Comparison of ENCODE assay signal across 7 mouse cellular contexts in genomic region chr11:32342770-32343191, GRCm38 (mm10). TPM values are rescaled to one million over a fixed set of nuclear protein-coding genes. Genes with fewer than 3 reads are reported as not detected.
DNase-seq lines count a peak whose midpoint lies in the region; ATAC-seq and TF ChIP-seq lines count a peak whose summit lies in the region.

No protein-coding gene starts in this region.

- peak; percentile 90 for TF ChIP-seq CTCF in liver, postnatal 0 days (IDR thresholded peaks at IDR 0.05; ENCODE audit: low read depth)
- TF ChIP-seq CTCF in thymus, adult 2 months (IDR thresholded peaks at IDR 0.05; ENCODE audit: borderline replicate concordance, control insufficient read depth, extremely low read depth, insufficient read depth, low read length, poor library complexity): peak; percentile 94

- H3K4me2 ChIP-seq in kidney, embryonic 16.5 days (replicated peaks; ENCODE audit: low read depth, low read length): no peak overlapping the region
- no peak overlapping the region for H3K4me2 ChIP-seq in liver, postnatal 0 days (ENCODE audit: low read depth, low read length)

- 24% methylated on average over 2 of the region's 2 CpGs for WGBS in kidney, embryonic 16.5 days
- WGBS in liver, postnatal 0 days (ENCODE audit: insufficient replicate concordance): 13% methylated on average over 2 of the region's 2 CpGs
- 20% methylated on average over 2 of the region's 2 CpGs for WGBS in thymus, adult 2 months

- H3K4me3 ChIP-seq in kidney, embryonic 16.5 days (ENCODE audit: low read length): no peak overlapping the region
- no peak overlapping the region for H3K4me3 ChIP-seq in liver, postnatal 0 days (ENCODE audit: low read depth, low read length)
- H3K4me3 ChIP-seq in thymus, adult 2 months (ENCODE audit: control insufficient read depth, insufficient read depth, low read length): no peak overlapping the region

- H3K27ac ChIP-seq in kidney, embryonic 16.5 days (ENCODE audit: low read length): no peak overlapping the region
- no peak overlapping the region for H3K27ac ChIP-seq in liver, postnatal 0 days (ENCODE audit: low read depth)
- H3K27ac ChIP-seq in thymus, adult 2 months (ENCODE audit: control insufficient read depth, insufficient read depth, low read length): no peak overlapping the region

- TF ChIP-seq EP300 in liver, postnatal 0 days (IDR thresholded peaks at IDR 0.05; ENCODE audit: low read depth): no peak

- no peaks in the 10 kb centered on the region for H3K9me3 ChIP-seq in kidney, embryonic 16.5 days (ENCODE audit: low read length)
- no peaks in the 10 kb centered on the region for H3K9me3 ChIP-seq in liver, postnatal 0 days (ENCODE audit: low read length)

- no peak for ATAC-seq in kidney, embryonic 16.5 days (ENCODE audit: low FRiP score, low TSS enrichment)
- ATAC-seq in CD4-positive, CD25-positive, alpha-beta regulatory T cell, adult 4 months: peak; percentile 43
- ATAC-seq in liver, postnatal 0 days: peak; percentile 10; the same call in 1 of the 2 replicates

- peaks cover 21% of the 10 kb centered on the region for H3K4me1 ChIP-seq in kidney, embryonic 16.5 days (ENCODE audit: insufficient read depth, low read length)
- peaks cover 6% of the 10 kb centered on the region for H3K4me1 ChIP-seq in liver, postnatal 0 days (ENCODE audit: insufficient read depth)
- H3K4me1 ChIP-seq in thymus, adult 2 months (replicated peaks; ENCODE audit: control insufficient read depth, insufficient read depth, low read length): no peaks in the 10 kb centered on the region

- H3K36me3 ChIP-seq in kidney, embryonic 16.5 days (ENCODE audit: insufficient read depth, low read length): no peaks in the 10 kb centered on the region
- H3K36me3 ChIP-seq in liver, postnatal 0 days (replicated peaks; ENCODE audit: insufficient read depth, low read length): no peaks in the 10 kb centered on the region
- H3K36me3 ChIP-seq in thymus, adult 2 months (ENCODE audit: control insufficient read depth, insufficient read depth, low read length): no peaks in the 10 kb centered on the region

- no peak for TF ChIP-seq POLR2A in thymus, adult 2 months (IDR thresholded peaks at IDR 0.05; ENCODE audit: control insufficient read depth, extremely low read depth, insufficient read depth, low read length, poor library complexity)

- no peak overlapping the region for H3K9ac ChIP-seq in kidney, embryonic 16.5 days (replicated peaks; ENCODE audit: low read length)
- no peak overlapping the region for H3K9ac ChIP-seq in liver, postnatal 0 days (replicated peaks)

- no peaks in the 10 kb centered on the region; the same call in 1 of the 2 replicates for H3K27me3 ChIP-seq in kidney, embryonic 16.5 days (ENCODE audit: insufficient read depth, low read length)
- H3K27me3 ChIP-seq in liver, postnatal 0 days (ENCODE audit: insufficient read depth, low read length): peaks cover 11% of the 10 kb centered on the region
- no peaks in the 10 kb centered on the region; the same call in 1 of the 2 replicates for H3K27me3 ChIP-seq in thymus, adult 2 months (ENCODE audit: control insufficient read depth, insufficient read depth, low read length)

- peak; percentile 37 for DNase-seq in kidney, adult 9 months
- peak; percentile 65 for DNase-seq in 416B (ENCODE audit: low read depth)
- DNase-seq in c-Kit-positive CD71-positive TER-119-positive erythroid progenitor cells, embryonic 14.5 days (ENCODE audit: low spot score): peak; percentile 42
- DNase-seq in liver, postnatal 0 days: peak; percentile 68
- peak; percentile 61 for DNase-seq in thymus, adult 2 months

RNA-seq across cellular contexts. Expression of gene Sh3pxd2b, which starts 4.8 kb away (rescaled TPM):
- 17.7 and 20.8 TPM in 2 replicates for polyA plus RNA-seq in kidney, embryonic 16.5 days (2015; fragmentation: Nextera tagmentation; extraction: Ambion mirVana)
- under 1 TPM in 1 of 2 experiments, not detected in 1; 0.28 TPM for polyA plus RNA-seq in CD4-positive, CD25-positive, alpha-beta regulatory T cell, adult 4 months (2017; shearing (Covaris generic))
- polyA plus RNA-seq in liver, postnatal 0 days (2015; fragmentation: Nextera tagmentation; extraction: Ambion mirVana): 0.49 and 0.79 TPM in 2 replicates
- polyA plus RNA-seq in thymus, adult 2 months (2012; rRNA removed): 6.8 and 7.5 TPM in 2 replicates

RNA-seq across cellular contexts. Expression of gene Hbq1a, which starts 42.9 kb away (rescaled TPM):
- 0.37 and 0.78 TPM in 2 replicates for polyA plus RNA-seq in kidney, embryonic 16.5 days (2015; fragmentation: Nextera tagmentation; extraction: Ambion mirVana)
- not detected for polyA plus RNA-seq in CD4-positive, CD25-positive, alpha-beta regulatory T cell, adult 4 months (2017; shearing (Covaris generic))
- 3.0 and 4.4 TPM in 2 replicates for polyA plus RNA-seq in liver, postnatal 0 days (2015; fragmentation: Nextera tagmentation; extraction: Ambion mirVana)
- polyA plus RNA-seq in thymus, adult 2 months (2012; rRNA removed): 0.27 TPM in 1 of 2 replicates, not detected in the other

RNA-seq across cellular contexts. Expression of gene Hba-a2, which starts 46.5 kb away (rescaled TPM):
- 10,418 and 11,416 TPM in 2 replicates for polyA plus RNA-seq in kidney, embryonic 16.5 days (2015; fragmentation: Nextera tagmentation; extraction: Ambion mirVana)
- polyA plus RNA-seq in CD4-positive, CD25-positive, alpha-beta regulatory T cell, adult 4 months (2017; shearing (Covaris generic)): 10 to 100 TPM in 1 of 2 experiments, not detected in 1; 13.1 TPM
- polyA plus RNA-seq in liver, postnatal 0 days (2015; fragmentation: Nextera tagmentation; extraction: Ambion mirVana): 64,656 and 66,091 TPM in 2 replicates
- 2,237 and 2,638 TPM in 2 replicates for polyA plus RNA-seq in thymus, adult 2 months (2012; rRNA removed)

RNA-seq across cellular contexts. Expression of gene Hbq1b, which starts 56.0 kb away (rescaled TPM):
- 1.1 and 1.5 TPM in 2 replicates for polyA plus RNA-seq in kidney, embryonic 16.5 days (2015; fragmentation: Nextera tagmentation; extraction: Ambion mirVana)
- polyA plus RNA-seq in CD4-positive, CD25-positive, alpha-beta regulatory T cell, adult 4 months (2017; shearing (Covaris generic)): not detected
- polyA plus RNA-seq in liver, postnatal 0 days (2015; fragmentation: Nextera tagmentation; extraction: Ambion mirVana): 70.9 and 75.1 TPM in 2 replicates
- 0.23 TPM in 1 of 2 replicates, not detected in the other for polyA plus RNA-seq in thymus, adult 2 months (2012; rRNA removed)

RNA-seq across cellular contexts. Expression of gene Hba-a1, which starts 59.5 kb away (rescaled TPM):
- 4,198 and 4,493 TPM in 2 replicates for polyA plus RNA-seq in kidney, embryonic 16.5 days (2015; fragmentation: Nextera tagmentation; extraction: Ambion mirVana)
- 1 to 10 TPM; 3.9 to 4.5 TPM for polyA plus RNA-seq in CD4-positive, CD25-positive, alpha-beta regulatory T cell, adult 4 months (2017; shearing (Covaris generic))
- polyA plus RNA-seq in liver, postnatal 0 days (2015; fragmentation: Nextera tagmentation; extraction: Ambion mirVana): 32,136 and 32,798 TPM in 2 replicates
- polyA plus RNA-seq in thymus, adult 2 months (2012; rRNA removed): 1,371 and 1,698 TPM in 2 replicates

Comparison
In these comparisons a context has a peak if more than half of its experiments do, and no peak if none do; other contexts are left out.
1. RNA of gene Hba-a2, which starts 46.5 kb away (polyA plus RNA-seq): 64,656 to 66,091 TPM in liver, postnatal 0 days, 10,418 to 11,416 TPM in kidney, embryonic 16.5 days and 2,237 to 2,638 TPM in thymus, adult 2 months; 13.1 TPM in CD4-positive, CD25-positive, alpha-beta regulatory T cell, adult 4 months; every median in the first group is over 100 times any median in the second.
2. Peak in every context shown above with its lines, with median percentiles within 50 percentile points of each other: DNase-seq.